Mouse (Mus musculus) forelimb bud, embryonic 11.5 days (tissue): ENCODE data around the gene Reg4.

Experiments
- DNase-seq: peaks from one replicate; pipeline ENCODE4 v3.0.0-alpha.2; 2012; ENCODE audit warnings: low read depth, low spot score

Gene Reg4

GRCm38 (mm10) chr3:98221856-98222255, at the start of gene Reg4:
Reg4 (plus strand) TSS chr3:98222156.
- no peak for DNase-seq

GRCm38 (mm10) chr3:98178340-98178739, 43.6 kb upstream of the Reg4 start:
- DNase-seq, result no peak

- DNase-seq, result peak; percentile 36
These were observed 41.2 kb upstream of the Reg4 start for GRCm38 (mm10) chr3:98180805-98181204.

- no peak for DNase-seq
These were observed 36.7 kb upstream of the Reg4 start for GRCm38 (mm10) chr3:98185163-98185714.

- no peak for DNase-seq
These were observed 34.2 kb upstream of the Reg4 start for GRCm38 (mm10) chr3:98187777-98188176.

GRCm38 (mm10) chr3:98197711-98198532, 24.0 kb upstream of the Reg4 start:
- no peak for DNase-seq

- no peak for DNase-seq
These were observed 22.2 kb upstream of the Reg4 start for GRCm38 (mm10) chr3:98199747-98200146.

GRCm38 (mm10) chr3:98203282-98203681, 18.7 kb upstream of the Reg4 start:
- DNase-seq, result no peak

- DNase-seq, result no peak
These were observed 15.0 kb upstream of the Reg4 start for GRCm38 (mm10) chr3:98206977-98207376.

- DNase-seq, result no peak
These were observed 12.8 kb upstream of the Reg4 start for GRCm38 (mm10) chr3:98209161-98209560.

- DNase-seq, result no peak
These were observed 11.1 kb upstream of the Reg4 start for GRCm38 (mm10) chr3:98210860-98211259.

GRCm38 (mm10) chr3:98211301-98212081, 10.5 kb upstream of the Reg4 start:
- DNase-seq, result no peak

- DNase-seq, result no peak
These were observed 5.7 kb upstream of the Reg4 start for GRCm38 (mm10) chr3:98216296-98216695.

GRCm38 (mm10) chr3:98223263-98223662, 1.3 kb downstream of the Reg4 start:
- no peak for DNase-seq

- DNase-seq, result peak; percentile 67
These were observed 2.0 kb downstream of the Reg4 start for GRCm38 (mm10) chr3:98223783-98224580.

GRCm38 (mm10) chr3:98224975-98225374, 3.0 kb downstream of the Reg4 start:
- no peak for DNase-seq

GRCm38 (mm10) chr3:98225746-98226145, 3.8 kb downstream of the Reg4 start:
- DNase-seq, result no peak

GRCm38 (mm10) chr3:98226988-98227610, 5.1 kb downstream of the Reg4 start:
- peak; percentile 81 for DNase-seq

- DNase-seq, result no peak
These were observed 5.8 kb downstream of the Reg4 start for GRCm38 (mm10) chr3:98227763-98228162.

- no peak for DNase-seq
These were observed 8.0 kb downstream of the Reg4 start for GRCm38 (mm10) chr3:98229943-98230342.

GRCm38 (mm10) chr3:98233504-98233903, 11.5 kb downstream of the Reg4 start:
- no peak for DNase-seq
